Mouse (Mus musculus): ENCODE measurements at regions not wholly inside any gene's neighbourhood (a gene's known extent, or its start where the extent isn't known, plus 50 kb on each side); places are given as distances from the start of the nearest gene placed in this dataset.

DNA sequence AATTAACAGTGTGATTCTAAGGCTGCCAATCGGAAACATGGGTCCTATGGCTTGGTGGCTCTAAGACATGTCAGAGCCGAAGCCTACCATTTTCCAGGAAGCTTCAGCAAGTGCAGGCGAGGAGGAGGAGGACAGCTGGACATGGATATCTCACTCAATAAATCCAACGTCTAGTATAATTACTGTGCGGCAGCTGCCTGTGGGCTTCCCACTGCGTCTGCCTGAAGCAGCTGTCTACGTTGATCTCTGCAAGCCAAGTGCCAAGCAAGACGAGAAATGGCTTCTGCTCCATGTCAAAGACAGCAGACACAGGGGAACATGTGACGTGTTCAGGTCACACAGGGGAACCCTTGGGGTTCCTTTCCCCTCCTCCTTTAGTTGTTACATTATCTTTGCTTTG lies 279.2 kb downstream of the Prdm2 start:
- no peak for TF ChIP-seq POLR2A (IDR thresholded peaks at IDR 0.05; ENCODE audit: low read depth, low read length)
- no peak for TF ChIP-seq POLR2AphosphoS2 (IDR thresholded peaks at IDR 0.05; ENCODE audit: low read depth, low read length)
- no peak for TF ChIP-seq NELFE (IDR thresholded peaks at IDR 0.05; ENCODE audit: low read depth, low read length)
- no peak for TF ChIP-seq MXI1 (IDR thresholded peaks at IDR 0.05; ENCODE audit: low read depth, low read length)
- no peak for TF ChIP-seq CTCF (conservative IDR thresholded peaks at IDR 0.05 in 1 of 2, IDR thresholded peaks at IDR 0.05 in 1 of 2; ENCODE audit: low read depth in 2 of 2, low read length in 2 of 2)
- TF ChIP-seq MYC (IDR thresholded peaks at IDR 0.05; ENCODE audit: low read depth, low read length), result no peak
- no peak for TF ChIP-seq EP300 (IDR thresholded peaks at IDR 0.05; ENCODE audit: low read length)
- TF ChIP-seq UBTF (IDR thresholded peaks at IDR 0.05; ENCODE audit: low read depth, low read length), result no peak
- TF ChIP-seq JUN (IDR thresholded peaks at IDR 0.05; ENCODE audit: insufficient read depth, low read depth, low read length), result no peak
- no peak for TF ChIP-seq JUND (conservative IDR thresholded peaks at IDR 0.05; ENCODE audit: low read depth, low read length)
- TF ChIP-seq NRF1 (IDR thresholded peaks at IDR 0.05; ENCODE audit: low read depth, low read length), result no peak
- TF ChIP-seq TCF12 (IDR thresholded peaks at IDR 0.05; ENCODE audit: low read depth, low read length), result no peak
- no peak for TF ChIP-seq ZNF384 (IDR thresholded peaks at IDR 0.05; ENCODE audit: low read depth, low read length)

All from CH12.LX (cell line).